Mouse (Mus musculus): ENCODE measurements around the gene Ccdc136.

- TF ChIP-seq CTCF (IDR thresholded peaks at IDR 0.05; ENCODE audit: low read depth, low read length) = no peak
- TF ChIP-seq POLR2A (IDR thresholded peaks at IDR 0.05; ENCODE audit: borderline replicate concordance, low read depth, low read length) = no peak
Measured at GRCm38 (mm10) chr6:29420596-29420995, 24.5 kb downstream of the Ccdc136 start.
